Mouse (Mus musculus): ENCODE measurements around the gene Krtap5-1.
A peak's percentile ranks its signal among the peaks of the same experiment; 100 is the strongest.
"Not testable (repeated sequence)": the region's sequence is repeated elsewhere in the genome, so short reads cannot be mapped to it uniquely, and the experiment has no call there.

Krtap5-1 gene

GRCm38 (mm10) chr7:142296108-142296507 is 810 bp downstream of the Krtap5-1 start:
- not testable (repeated sequence) for DNase-seq (ENCODE audit: low spot score in 2 of 2)

GRCm38 (mm10) chr7:142295418-142295817 is 1.5 kb downstream of the Krtap5-1 start:
- no peak for DNase-seq (ENCODE audit: low spot score in 2 of 2)

GRCm38 (mm10) chr7:142293851-142294250 is 3.1 kb downstream of the Krtap5-1 start:
- DNase-seq (ENCODE audit: low spot score in 2 of 2): not testable (repeated sequence)

GRCm38 (mm10) chr7:142285910-142286612 is 10.9 kb downstream of the Krtap5-1 start:
- DNase-seq (ENCODE audit: low spot score in 2 of 2): peak in 1 of 2 experiments; percentile 29

- peak in 1 of 2 experiments; percentile 42 for DNase-seq (ENCODE audit: low spot score in 2 of 2)
Measured at GRCm38 (mm10) chr7:142285130-142285835, 11.6 kb downstream of the Krtap5-1 start.

GRCm38 (mm10) chr7:142284615-142285080 is 12.3 kb downstream of the Krtap5-1 start:
- peak; percentile 84 to 92 for DNase-seq (ENCODE audit: low spot score in 2 of 2)

GRCm38 (mm10) chr7:142284023-142284591 is 12.8 kb downstream of the Krtap5-1 start:
- DNase-seq (ENCODE audit: low spot score in 2 of 2): peak; percentile 57 to 73

GRCm38 (mm10) chr7:142282847-142283246 is 14.1 kb downstream of the Krtap5-1 start:
- not testable (repeated sequence) for DNase-seq (ENCODE audit: low spot score in 2 of 2)

- not testable (repeated sequence) for DNase-seq (ENCODE audit: low spot score in 2 of 2)
Measured at GRCm38 (mm10) chr7:142279291-142279690, 17.6 kb downstream of the Krtap5-1 start.

GRCm38 (mm10) chr7:142278183-142278582 is 18.7 kb downstream of the Krtap5-1 start:
- DNase-seq (ENCODE audit: low spot score in 2 of 2): peak; percentile 53 to 80

GRCm38 (mm10) chr7:142274263-142274662 is 22.7 kb downstream of the Krtap5-1 start, which contains the start of gene Gm4559:
Gm4559 (minus strand) TSS chr7:142274363.
- DNase-seq (ENCODE audit: low spot score in 2 of 2): not testable (repeated sequence)

- not testable (repeated sequence) for DNase-seq (ENCODE audit: low spot score in 2 of 2)
Measured at GRCm38 (mm10) chr7:142258254-142258653, 38.7 kb downstream of the Krtap5-1 start, which contains the start of gene Gm2431. Gm2431 (minus strand) TSS chr7:142258354.

- DNase-seq (ENCODE audit: low spot score in 2 of 2): no peak
Measured at GRCm38 (mm10) chr7:142255517-142255916, 41.4 kb downstream of the Krtap5-1 start.

GRCm38 (mm10) chr7:142249824-142250223 is 47.1 kb downstream of the Krtap5-1 start:
- DNase-seq (ENCODE audit: low spot score in 2 of 2): no peak
